Mouse (Mus musculus) bone marrow macrophage, adult 2 months (primary cell): Measurements from ENCODE around the gene Atp13a2.

Experiments used
- CTCF ChIP-seq: IDR thresholded peaks from 2 replicates; pipeline ENCODE4 v1.5.1; 2012; ENCODE audit warnings: low read depth, mild to moderate bottlenecking, low read length, moderate library complexity
- POLR2A ChIP-seq: IDR thresholded peaks from 2 replicates; pipeline ENCODE4 v1.6.1; 2012; ENCODE audit warnings: mild to moderate bottlenecking, low read depth, low read length, borderline replicate concordance

DNA sequence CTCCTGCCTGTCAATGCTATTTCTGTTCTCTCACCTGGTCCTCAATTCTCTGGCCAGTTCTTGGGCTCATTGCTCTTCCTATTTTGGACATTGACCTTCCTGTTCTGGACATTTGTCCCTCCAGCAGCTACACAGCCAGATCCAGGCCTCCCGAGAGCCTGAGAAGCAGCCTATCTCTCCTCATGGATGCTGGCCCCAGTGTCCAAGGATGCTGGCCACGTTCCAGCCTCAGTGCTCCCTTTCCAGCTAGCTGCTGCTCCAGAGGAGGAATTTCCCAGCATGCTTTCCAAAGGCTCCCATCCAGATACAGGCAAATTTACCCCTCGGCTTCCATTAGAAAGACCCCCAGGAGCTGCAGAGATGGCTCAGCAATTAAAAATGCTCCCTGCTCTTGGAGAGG is 36.1 kb upstream of the Atp13a2 start:
- TF ChIP-seq CTCF (no peak), POLR2A (no peak)
